Mouse (Mus musculus) retina, postnatal 1 day (tissue): ENCODE data around the gene Krt9.
A peak's percentile ranks its signal among the peaks of the same experiment; 100 is the strongest.

Experiments used
- DNase-seq: peaks from one replicate; pipeline ENCODE4 v3.0.0-alpha.2; 2012

Krt9 gene

DNA sequence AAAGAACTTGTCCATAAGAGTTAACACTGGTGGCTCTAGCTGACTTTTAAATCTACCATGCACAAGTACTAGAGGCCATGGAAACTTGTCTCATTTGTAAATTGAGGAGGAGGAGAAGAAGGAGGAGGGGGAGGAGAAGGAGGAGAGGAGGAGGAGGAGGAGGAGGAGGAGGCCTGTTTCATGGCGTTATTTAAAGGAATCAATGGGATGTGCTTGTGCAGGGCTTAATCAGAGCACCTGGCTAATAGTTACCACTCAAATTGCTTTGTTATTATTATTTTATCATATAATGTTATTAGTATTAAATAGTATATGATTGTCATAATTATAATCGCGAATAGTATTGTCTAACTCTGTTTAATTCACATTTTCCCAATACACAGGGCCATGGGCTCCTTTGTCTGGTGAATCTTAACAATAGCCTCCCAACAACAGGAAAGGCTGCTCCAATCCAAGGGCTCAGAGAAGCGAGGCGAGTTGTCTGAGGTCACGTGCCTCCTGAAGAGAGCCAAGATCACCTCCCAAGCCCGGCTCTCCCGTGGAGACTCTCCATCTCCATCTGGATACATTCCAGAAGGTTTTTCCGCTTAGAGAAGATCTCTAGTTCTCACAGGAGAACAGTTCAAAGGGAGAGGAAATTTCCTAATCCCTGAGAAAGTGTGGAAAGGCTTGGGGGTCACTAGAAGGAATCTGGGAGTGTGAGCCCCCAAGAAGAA, 44.3 kb downstream of the Krt9 start, which contains the start of gene Krt19:
Krt19 (minus strand) TSS at position 51 of the 716 bp plus-strand sequence.
- DNase-seq: no peak

- no peak for DNase-seq
Observed at GRCm38 (mm10) chr11:100147566-100148353, 45.3 kb downstream of the Krt9 start.

GRCm38 (mm10) chr11:100145858-100146560, 47.0 kb downstream of the Krt9 start:
- no peak for DNase-seq

GRCm38 (mm10) chr11:100145104-100145503, 47.9 kb downstream of the Krt9 start:
- DNase-seq: no peak

GRCm38 (mm10) chr11:100140966-100141365, 52.1 kb downstream of the Krt9 start:
- DNase-seq: no peak

- DNase-seq: peak; percentile 10
Observed at GRCm38 (mm10) chr11:100139391-100139790, 53.7 kb downstream of the Krt9 start.

- DNase-seq: no peak
Observed at GRCm38 (mm10) chr11:100138809-100139208, 54.2 kb downstream of the Krt9 start.

- peak; percentile 95 for DNase-seq
Observed at GRCm38 (mm10) chr11:100137693-100138092, 55.4 kb downstream of the Krt9 start.
